Mouse (Mus musculus): ENCODE results near the gene Trim27. TPM values are rescaled to one million over a fixed set of nuclear protein-coding genes. Genes with fewer than 3 reads are reported as not detected.

Gene Trim27
- total RNA-seq, 2 experiments from 2014 or later: 46.7 to 48.8 TPM

GRCm38 (mm10) chr13:21171600-21172150 is 7.6 kb upstream of the Trim27 start:
- no peak for DNase-seq (ENCODE audit: low spot score in 2 of 2)

DNA sequence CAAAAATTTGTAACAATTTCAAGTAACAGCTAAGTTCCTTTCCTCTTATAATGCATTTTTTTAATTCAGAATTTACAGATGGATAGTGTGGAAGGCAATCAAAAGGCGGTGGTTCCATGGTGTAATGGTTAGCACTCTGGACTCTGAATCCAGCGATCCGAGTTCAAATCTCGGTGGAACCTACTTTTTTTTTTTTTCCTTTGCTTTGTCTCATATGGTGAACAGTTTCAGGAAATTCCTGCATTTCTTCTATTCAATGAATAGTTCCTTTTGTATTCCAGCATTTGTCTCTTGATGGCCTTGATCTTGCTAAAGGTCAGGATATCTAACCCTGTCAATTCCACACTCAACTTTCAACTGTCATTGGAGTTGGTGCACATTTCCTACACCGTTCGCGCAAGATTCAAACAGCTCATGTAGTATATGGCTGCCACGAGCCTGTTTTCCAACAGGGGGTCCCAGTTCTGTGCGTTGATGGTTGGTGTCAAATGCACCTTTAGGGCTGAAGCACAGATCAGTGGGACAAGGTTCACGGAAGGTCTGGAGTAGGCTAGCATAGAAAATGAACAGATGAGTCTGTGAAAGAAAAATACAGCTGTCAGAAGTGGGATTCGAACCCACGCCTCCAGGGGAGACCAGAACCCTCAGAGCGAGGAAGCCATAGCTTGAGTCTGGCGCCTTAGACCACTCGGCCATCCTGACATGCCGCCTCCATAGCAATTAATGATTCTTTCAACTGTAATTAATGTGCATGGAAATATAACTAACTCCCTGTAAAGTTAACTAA is 6.8 kb upstream of the Trim27 start:
- DNase-seq (ENCODE audit: low spot score in 2 of 2): peak in 1 of 2 experiments; percentile 48

- DNase-seq (ENCODE audit: low spot score in 2 of 2): peak; percentile 84 to 92
Measured at GRCm38 (mm10) chr13:21173072-21173471, 6.2 kb upstream of the Trim27 start.

DNA sequence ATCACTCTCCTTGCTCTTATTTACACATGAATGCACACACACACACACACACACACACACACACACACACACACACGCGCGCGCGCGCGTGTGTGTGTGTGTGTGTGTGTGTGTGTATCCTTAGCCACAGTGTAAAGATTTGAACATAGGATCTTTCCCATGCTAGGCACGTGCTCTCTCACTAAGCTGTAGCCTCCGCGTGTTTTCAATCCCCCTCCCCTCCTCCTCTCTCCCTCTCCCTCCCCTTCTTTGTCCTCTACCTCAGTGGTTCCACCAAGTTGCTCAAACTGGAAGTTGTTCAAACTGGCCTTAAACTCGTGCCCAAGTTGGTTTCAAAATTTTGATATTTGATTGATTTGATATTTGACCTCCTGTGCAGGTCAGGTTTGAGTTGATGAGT is 2.5 kb upstream of the Trim27 start:
- no peak for DNase-seq (ENCODE audit: low spot score in 2 of 2)

- DNase-seq (ENCODE audit: low spot score in 2 of 2): no peak
Measured at GRCm38 (mm10) chr13:21177657-21178056, 1.6 kb upstream of the Trim27 start.

GRCm38 (mm10) chr13:21178364-21178763 is 881 bp upstream of the Trim27 start:
- DNase-seq (ENCODE audit: low spot score in 2 of 2): no peak

DNA sequence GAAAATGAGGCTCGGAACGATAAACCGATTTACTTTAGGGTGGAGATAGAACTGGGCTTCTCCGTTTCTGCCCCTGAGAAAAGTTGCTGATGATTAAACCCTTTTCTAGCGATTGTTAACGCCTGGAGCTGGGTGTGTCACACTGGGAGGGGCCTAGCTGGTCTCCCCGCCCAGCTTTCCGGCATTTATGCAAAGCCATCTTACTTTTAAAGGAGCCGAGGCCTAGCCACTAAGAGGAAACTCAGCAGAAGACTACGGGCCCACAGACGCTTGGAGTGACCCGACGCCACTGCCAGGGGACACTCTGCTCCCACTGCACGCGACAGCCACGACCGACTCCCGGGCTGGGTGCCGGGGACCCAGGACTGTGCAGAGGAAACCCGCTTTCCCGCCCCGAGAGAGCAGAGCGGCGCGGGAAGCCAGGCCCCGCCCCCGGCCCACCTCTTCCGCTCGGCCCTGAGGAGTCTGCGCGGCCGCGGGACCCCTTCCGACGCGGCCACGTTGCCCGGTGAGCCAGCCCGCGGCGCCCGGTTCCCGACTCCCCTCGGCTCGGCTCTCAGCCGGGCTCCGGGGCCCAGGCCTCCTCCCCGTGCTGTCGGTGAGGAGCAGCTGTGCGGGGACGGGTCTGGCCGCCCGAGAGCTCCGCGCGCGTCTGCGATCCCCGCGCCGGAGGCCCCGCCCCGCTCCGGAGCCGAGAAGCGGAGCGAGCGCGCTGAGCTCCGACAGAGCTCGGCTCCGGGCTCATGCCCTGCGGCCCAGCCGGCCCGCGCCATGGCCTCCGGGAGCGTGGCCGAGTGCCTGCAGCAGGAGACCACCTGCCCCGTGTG is 692 bp downstream of the Trim27 start:
- DNase-seq (ENCODE audit: low spot score in 2 of 2): peak; percentile 52 to 83

DNA sequence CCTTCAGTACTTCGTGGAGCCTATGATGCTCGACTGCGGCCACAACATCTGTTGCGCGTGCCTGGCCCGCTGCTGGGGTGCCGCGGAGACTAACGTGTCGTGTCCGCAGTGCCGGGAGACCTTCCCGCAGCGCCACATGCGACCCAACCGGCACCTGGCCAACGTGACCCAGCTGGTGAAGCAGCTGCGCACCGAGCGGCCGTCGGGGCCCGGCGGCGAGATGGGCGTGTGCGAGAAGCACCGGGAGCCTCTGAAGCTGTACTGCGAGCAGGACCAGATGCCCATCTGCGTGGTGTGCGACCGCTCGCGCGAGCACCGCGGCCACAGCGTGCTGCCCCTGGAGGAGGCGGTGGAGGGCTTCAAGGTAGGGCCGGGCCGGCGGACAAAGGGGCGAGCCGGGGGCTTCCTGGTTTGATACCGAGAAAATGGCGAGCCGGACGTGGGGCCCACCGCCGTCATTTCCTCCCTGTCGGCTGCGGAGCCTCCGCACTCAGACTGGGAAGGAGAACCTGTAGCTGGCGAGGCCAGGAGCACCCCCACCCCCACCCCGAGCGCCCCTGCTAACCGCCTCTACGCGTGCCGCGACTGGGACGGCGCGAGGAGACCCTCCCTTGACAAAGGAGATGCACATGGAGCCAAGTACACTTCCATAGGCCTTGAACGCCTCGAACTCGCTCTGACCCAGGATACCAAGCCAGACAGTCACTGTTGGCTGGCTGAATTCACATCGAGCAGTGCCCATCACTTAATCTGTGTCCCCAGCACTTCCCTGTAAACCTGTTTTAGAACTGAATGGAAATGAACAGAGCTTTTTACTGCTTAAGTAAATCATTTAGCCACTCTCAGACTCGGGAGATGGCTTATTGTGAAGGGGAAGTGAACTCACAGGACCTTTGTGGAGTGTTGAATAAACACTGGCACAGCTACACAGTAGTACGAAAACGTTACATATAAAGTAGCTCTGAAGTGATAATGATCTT is 1.6 kb downstream of the Trim27 start:
- peak; percentile 60 to 73 for DNase-seq (ENCODE audit: low spot score in 2 of 2)

DNA sequence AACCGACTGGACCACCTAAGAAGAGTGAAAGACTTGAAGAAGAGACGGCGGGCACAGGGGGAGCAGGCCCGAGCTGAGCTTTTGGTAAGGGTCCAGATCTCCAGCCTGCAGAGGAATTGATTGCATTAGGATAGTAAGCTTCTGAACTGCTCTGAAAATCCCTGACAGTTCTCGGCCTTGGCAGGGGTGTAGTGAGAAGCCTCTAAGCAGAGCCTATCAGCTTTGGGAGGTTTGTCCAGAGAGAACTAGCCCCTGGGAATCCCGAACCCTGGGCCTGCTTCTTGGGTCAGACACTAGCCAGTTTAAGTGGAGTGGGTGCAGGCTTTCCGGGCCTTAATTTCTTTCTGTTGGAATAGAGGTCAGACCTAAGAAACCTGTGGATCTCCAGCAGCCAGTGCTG is 2.8 kb downstream of the Trim27 start:
- no peak for DNase-seq (ENCODE audit: low spot score in 2 of 2)

DNA sequence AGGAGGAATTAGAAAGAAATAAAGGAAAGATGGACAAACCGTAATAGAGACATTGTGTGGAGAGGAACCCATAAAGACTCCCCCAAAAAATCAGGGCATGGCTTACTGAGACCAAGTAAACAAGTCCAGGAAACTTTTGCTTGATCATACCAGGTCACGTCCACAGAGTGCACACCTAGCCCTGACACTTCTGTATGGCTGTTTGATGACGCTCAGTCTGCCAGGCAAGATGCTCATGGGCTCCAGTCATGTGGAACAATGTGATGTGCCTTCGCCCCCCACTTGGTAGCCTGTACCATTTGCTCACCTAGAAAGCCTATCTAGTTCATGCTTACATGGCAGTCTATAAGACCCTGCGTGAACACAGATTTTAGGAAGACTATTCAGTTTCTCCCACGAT is 3.8 kb downstream of the Trim27 start:
- DNase-seq (ENCODE audit: low spot score in 2 of 2): no peak

DNA sequence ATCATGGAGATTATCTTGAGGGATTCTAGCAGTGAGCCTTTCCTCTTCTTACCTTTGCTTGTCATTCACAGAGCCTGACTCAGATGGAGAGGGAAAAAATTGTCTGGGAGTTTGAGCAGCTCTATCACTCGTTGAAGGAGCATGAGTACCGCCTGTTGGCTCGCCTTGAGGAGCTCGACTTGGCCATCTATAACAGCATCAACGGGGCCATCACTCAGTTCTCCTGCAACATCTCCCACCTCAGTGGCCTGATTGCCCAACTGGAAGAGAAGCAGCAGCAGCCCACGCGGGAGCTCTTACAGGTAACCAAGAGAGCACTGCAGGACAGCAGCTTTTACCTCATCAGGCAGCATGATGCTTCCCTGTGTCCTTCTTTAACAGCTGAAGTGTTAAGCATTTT is 4.4 kb downstream of the Trim27 start:
- DNase-seq (ENCODE audit: low spot score in 2 of 2): no peak

DNA sequence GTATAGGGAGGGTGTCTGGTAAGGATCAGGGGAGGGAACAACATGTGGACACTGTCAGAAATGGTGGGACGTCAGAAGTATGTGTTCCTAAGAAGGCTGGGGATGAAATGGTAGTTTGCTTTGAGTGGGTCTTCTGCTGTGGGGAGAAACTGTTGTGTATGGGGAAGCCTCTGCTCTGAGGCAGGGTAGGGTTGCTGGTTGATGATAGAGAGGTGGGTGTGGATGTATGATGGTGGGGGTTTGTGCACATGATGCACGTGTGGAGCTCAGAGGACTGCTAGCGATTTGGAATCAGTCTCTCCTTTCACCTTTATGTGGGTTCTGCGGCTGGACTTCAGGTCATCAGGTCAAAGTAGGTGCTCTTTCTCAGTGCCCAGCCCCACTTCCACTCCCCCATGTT is 6.3 kb downstream of the Trim27 start:
- no peak for DNase-seq (ENCODE audit: low spot score in 2 of 2)

DNA sequence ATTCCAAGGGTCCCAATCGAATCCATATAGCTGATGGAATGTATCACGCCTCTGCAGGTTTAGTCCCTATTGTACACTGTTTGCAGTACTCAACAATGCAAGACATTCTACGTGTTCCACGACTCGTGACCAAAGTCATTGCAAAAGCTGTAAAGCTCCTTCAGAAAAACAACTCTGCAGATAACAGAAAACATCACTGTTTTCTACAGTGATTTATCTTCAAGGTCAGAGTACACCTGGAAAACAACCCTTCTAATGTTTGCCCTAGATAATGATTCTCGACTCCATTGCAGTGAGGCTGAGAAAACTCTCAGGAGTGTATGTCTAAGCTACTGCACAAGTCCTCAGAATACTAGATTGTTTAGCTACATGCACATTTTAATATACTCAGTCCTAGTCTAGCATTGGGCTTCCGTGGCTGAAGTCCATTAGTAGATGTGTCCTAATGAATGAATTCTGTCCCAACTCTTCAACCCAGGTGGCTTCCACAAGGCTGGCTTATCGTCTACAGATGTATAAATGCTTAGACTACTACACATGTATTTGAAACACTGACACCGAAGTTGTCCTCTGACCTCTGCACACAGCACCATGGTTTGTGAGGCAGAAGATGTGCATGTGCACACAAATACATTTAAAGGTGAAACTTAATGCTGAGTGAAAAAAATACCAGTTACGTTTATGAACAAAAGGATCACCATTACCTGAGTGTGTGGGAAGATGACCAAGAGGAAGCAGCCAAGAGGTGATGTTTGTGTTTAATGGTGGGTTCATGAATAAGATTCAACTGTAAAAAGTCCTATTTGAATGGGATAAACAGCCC is 16.4 kb downstream of the Trim27 start:
- DNase-seq (ENCODE audit: low spot score in 2 of 2): no peak

DNA sequence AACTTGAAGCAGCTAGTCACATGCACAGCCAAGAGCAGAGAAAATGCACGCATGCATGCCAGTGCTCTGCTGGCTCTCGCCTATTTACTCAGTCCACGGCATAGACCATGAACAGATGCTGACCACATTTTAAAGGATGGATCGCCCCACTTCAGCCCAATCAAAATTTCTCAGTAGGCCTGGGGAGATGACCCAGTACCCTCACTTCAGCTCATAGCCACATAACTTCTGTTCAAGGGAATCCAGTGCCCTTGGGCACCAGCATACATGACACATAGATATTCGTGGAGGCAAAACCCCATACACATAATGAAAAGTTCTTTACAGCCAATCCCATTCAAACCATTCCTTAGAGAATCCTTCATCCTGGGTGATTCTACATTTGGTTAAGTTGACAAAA is 18.5 kb downstream of the Trim27 start:
- DNase-seq (ENCODE audit: low spot score in 2 of 2): no peak

GRCm38 (mm10) chr13:21198313-21198712 is 19.1 kb downstream of the Trim27 start:
- no peak for DNase-seq (ENCODE audit: low spot score in 2 of 2)

DNA sequence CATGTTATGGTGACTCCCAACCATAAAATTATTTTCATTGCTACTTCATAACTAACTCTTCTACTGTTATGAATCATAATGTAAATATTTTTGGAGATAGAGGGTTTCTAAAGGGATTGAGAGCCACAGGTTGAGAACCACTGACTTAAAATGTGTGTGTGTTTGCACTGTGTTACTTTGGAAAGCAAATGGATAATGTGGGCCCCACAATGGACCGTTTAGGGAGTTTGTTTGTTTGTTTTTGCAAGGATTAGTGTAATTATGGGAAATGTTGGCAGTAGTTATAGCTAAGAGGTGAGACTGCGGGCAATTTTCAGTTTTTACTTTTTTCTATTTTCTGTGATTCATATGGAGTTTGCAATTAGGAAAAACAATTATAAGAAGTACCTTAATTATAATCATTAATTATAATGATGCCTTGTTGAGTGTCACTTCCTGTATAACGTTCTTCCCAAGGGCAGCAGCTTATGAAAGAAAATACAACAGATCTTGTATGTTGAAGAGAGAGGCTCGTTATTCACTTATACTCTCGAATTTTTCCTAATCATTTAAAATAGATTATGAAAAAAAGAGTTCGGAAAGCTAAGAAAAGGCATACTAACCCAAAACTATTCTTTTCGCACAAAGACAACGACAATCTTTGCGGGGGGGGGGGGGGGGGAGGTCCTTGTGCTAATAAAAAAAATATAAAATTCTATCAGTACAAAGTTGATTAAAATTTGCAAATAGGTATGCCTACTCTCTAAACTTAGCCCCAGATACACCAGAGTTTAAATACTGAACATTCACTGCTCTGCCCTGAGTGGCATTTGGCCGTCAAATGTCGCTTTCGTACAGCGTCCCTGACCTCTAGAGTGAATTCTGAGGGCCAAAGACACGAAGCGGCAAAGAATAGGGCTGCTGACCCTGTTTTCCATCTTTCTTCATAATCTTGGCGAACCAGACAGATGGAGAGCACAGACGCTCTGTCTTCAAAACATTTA is 20.1 kb downstream of the Trim27 start:
- DNase-seq (ENCODE audit: low spot score in 2 of 2): no peak

DNA sequence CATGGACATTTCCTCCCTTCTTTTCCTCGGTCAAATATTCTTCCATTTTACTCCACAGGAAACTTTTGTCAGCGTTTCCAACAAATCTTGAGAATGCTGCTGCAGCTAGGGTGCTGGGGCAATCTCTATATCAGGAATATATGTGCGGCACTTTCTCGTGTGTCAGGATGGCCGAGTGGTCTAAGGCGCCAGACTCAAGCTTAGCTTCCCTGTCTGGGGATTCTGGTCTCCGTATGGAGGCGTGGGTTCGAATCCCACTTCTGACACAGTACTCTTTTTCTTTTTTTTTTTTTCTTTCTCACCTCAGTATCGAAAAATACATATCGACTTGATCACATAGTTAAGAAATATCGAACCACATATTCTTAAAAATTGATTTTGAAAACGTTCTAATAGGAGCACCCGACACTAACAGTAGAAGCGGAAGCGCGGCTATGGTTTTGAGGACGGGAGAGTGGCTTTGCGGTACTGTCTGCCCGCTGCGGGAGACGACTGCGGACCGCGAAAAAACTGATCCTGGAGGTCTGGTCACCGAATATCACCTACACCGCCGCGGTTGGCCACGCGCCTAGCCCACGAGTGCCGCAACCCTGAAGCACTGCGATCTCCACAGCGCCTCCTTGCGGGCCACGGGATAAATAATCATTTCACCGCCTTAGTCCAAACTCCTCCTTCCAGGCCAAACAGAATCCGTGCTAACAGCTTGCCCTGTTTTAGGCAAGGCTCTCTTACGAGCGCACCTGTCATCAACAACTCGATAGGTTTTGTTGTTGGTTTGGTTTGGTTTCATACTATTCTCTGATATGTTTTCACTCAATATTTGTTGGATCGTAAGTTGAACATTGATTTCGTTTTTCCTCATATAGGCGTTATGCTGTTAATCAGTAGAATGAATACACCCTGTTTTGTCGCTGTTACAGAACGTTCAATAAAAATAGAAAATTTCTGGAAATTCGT is 21.1 kb downstream of the Trim27 start:
- DNase-seq (ENCODE audit: low spot score in 2 of 2): peak; percentile 77 to 89

Measured in gastrocnemius, postnatal 4 days (tissue).